29 mouse cellular contexts compared by ENCODE assay signal in genomic region chr17:32636341-32636740, GRCm38 (mm10). TPM values are rescaled to one million over a fixed set of nuclear protein-coding genes. Genes with fewer than 3 reads are reported as not detected.
DNase-seq lines count a peak whose midpoint lies in the region; ATAC-seq and TF ChIP-seq lines count a peak whose summit lies in the region.
"Had no signal": no experiment of that assay in that cellular context is flagged by ENCODE, and none has a peak within 500 bp of the region (broad histone marks: within the 10 kb centered on the region; RNA-seq: fewer than 3 reads in every experiment).

No protein-coding gene starts in this region.

- no peaks in the 10 kb centered on the region for H3K27me3 ChIP-seq in liver, adult 2 months (ENCODE audit: control insufficient read depth, insufficient read depth, low read length)
- H3K27me3 ChIP-seq in liver, embryonic 12.5 days (replicated peaks): no peaks in the 10 kb centered on the region
- H3K27me3 ChIP-seq in E14TG2a.4 (ENCODE audit: insufficient read depth, low read length): no peaks in the 10 kb centered on the region
- H3K27me3 ChIP-seq: CH12.LX; embryonic facial prominence, embryonic 15.5 days; forebrain, embryonic 15.5 days; heart, embryonic 13.5 days; hindbrain, embryonic 15.5 days had no signal

- no peak for ATAC-seq in liver, embryonic 12.5 days
- ATAC-seq: forebrain, embryonic 15.5 days; inflammation-experienced regulatory T-cells, adult 6 months had no signal

- intact Hi-C loops in heart, postnatal 36 days (cut with DNase I): no loop called here

- no peak for TF ChIP-seq POLR2A in liver, adult 2 months (IDR thresholded peaks at IDR 0.05; ENCODE audit: extremely low read depth, insufficient read depth, low read length)
- TF ChIP-seq POLR2A in lung, adult 2 months (IDR thresholded peaks at IDR 0.05; ENCODE audit: borderline replicate concordance, extremely low read depth, low read depth, low read length): no peak

- H3K79me2 ChIP-seq in liver, adult 2 months (ENCODE audit: control insufficient read depth, insufficient read depth, low read length): no peaks in the 10 kb centered on the region

- 75% methylated on average over 3 of the region's 3 CpGs for WGBS in liver, adult 2 months
- WGBS in liver, embryonic 12.5 days (ENCODE audit: insufficient replicate concordance): 53% methylated on average over 3 of the region's 3 CpGs
- 43% methylated on average over 3 of the region's 3 CpGs for WGBS in lung, adult 2 months

- peak; percentile 48 for DNase-seq in heart, adult 11 months
- no peak for DNase-seq in heart, postnatal 36 days
- DNase-seq in liver, adult 2 months (ENCODE audit: extremely low read depth, low read depth, low spot score): no peak
- DNase-seq in ZHBTc4 (ENCODE audit: low read depth, low spot score): peak; percentile 64
- DNase-seq in lung, adult 2 months: no peak
- DNase-seq in urinary bladder, postnatal 10 days (ENCODE audit: low spot score): no peak
- DNase-seq: adrenal gland, adult 2 months; adrenal gland, postnatal 25 days; cerebellum, adult 2 months; cerebellum, postnatal 14 days; embryo, embryonic 11 days; gastrocnemius, postnatal 14 days; heart, postnatal 4 days had no signal

- H3K36me3 ChIP-seq in liver, adult 2 months (ENCODE audit: control insufficient read depth, insufficient read depth, low read length): no peaks in the 10 kb centered on the region
- H3K36me3 ChIP-seq in liver, embryonic 12.5 days: no peaks in the 10 kb centered on the region
- no peaks in the 10 kb centered on the region for H3K36me3 ChIP-seq in E14TG2a.4 (ENCODE audit: insufficient read depth, low read length)
- H3K36me3 ChIP-seq: embryonic facial prominence, embryonic 15.5 days; forebrain, embryonic 10.5 days; forebrain, embryonic 15.5 days; heart, embryonic 13.5 days; hindbrain, embryonic 15.5 days had no signal

- peaks cover 14% of the 10 kb centered on the region for H3K4me1 ChIP-seq in liver, adult 2 months (ENCODE audit: control insufficient read depth, insufficient read depth, low read length)
- peaks cover 4% of the 10 kb centered on the region; the same call in 1 of the 2 replicates for H3K4me1 ChIP-seq in liver, embryonic 12.5 days
- peaks cover 25% of the 10 kb centered on the region for H3K4me1 ChIP-seq in E14TG2a.4 (replicated peaks; ENCODE audit: low read depth, low read length)
- H3K4me1 ChIP-seq in lung, adult 2 months (ENCODE audit: control insufficient read depth, insufficient read depth, low read length): no peaks in the 10 kb centered on the region

- no peaks in the 10 kb centered on the region for H3K9me3 ChIP-seq in liver, embryonic 12.5 days (replicated peaks)
- H3K9me3 ChIP-seq in E14TG2a.4 (ENCODE audit: low read length): no peaks in the 10 kb centered on the region
- H3K9me3 ChIP-seq: embryonic facial prominence, embryonic 15.5 days; forebrain, embryonic 10.5 days; forebrain, embryonic 15.5 days; heart, embryonic 13.5 days; hindbrain, embryonic 15.5 days had no signal

- H3K9ac ChIP-seq in liver, adult 2 months (ENCODE audit: low read depth, low read length): no peak overlapping the region
- H3K9ac ChIP-seq in liver, embryonic 12.5 days: no peak overlapping the region
- H3K9ac ChIP-seq: embryonic facial prominence, embryonic 15.5 days; forebrain, embryonic 15.5 days; heart, embryonic 13.5 days; hindbrain, embryonic 15.5 days had no signal

- H3K4me2 ChIP-seq in liver, embryonic 12.5 days: no peak overlapping the region
- H3K4me2 ChIP-seq: embryonic facial prominence, embryonic 15.5 days; forebrain, embryonic 15.5 days; heart, embryonic 13.5 days; hindbrain, embryonic 15.5 days had no signal

- TF ChIP-seq CTCF in liver, adult 2 months (IDR thresholded peaks at IDR 0.05; ENCODE audit: low read depth, low read length): no peak
- no peak; the same call in 1 of the 2 replicates for TF ChIP-seq CTCF in E14TG2a.4 (conservative IDR thresholded peaks at IDR 0.05; ENCODE audit: low read length)
- no peak for TF ChIP-seq CTCF in lung, adult 2 months (IDR thresholded peaks at IDR 0.05; ENCODE audit: insufficient read depth, low read length)

- H3K4me3 ChIP-seq in liver, adult 2 months (ENCODE audit: insufficient read depth, low read depth, low read length): no peak overlapping the region
- H3K4me3 ChIP-seq in liver, embryonic 12.5 days: no peak overlapping the region
- 0 out of 2 replicates have a peak overlapping the region, but pooled peaks have one; percentile 8 for H3K4me3 ChIP-seq in E14TG2a.4 (replicated peaks; ENCODE audit: low read length)
- no peak overlapping the region for H3K4me3 ChIP-seq in lung, adult 2 months (replicated peaks; ENCODE audit: extremely low read depth, low read depth, low read length)
- H3K4me3 ChIP-seq: embryonic facial prominence, embryonic 15.5 days; erythroblast, embryonic 14.5 days; forebrain, embryonic 10.5 days; forebrain, embryonic 15.5 days; heart, embryonic 13.5 days; hindbrain, embryonic 15.5 days had no signal

- peak overlapping the region; percentile 81 for H3K27ac ChIP-seq in liver, adult 2 months (replicated peaks; ENCODE audit: insufficient read depth, low read depth, low read length)
- no peak overlapping the region for H3K27ac ChIP-seq in liver, embryonic 12.5 days
- H3K27ac ChIP-seq: embryonic facial prominence, embryonic 15.5 days; forebrain, embryonic 10.5 days; forebrain, embryonic 15.5 days; heart, embryonic 13.5 days; hindbrain, embryonic 15.5 days had no signal

RNA-seq across cellular contexts. Expression of gene Cyp4f37, which starts 15.2 kb away (rescaled TPM):
- not detected for total RNA-seq in heart, postnatal 36 days (2021)
- not detected in 2 replicates for total RNA-seq in liver, adult 2 months (2014; rRNA removed)
- polyA plus RNA-seq in liver, adult 2 months (2012; rRNA removed): not detected in 2 replicates
- not detected in 2 replicates for polyA plus RNA-seq in liver, embryonic 12.5 days (2016; fragmentation: Nextera tagmentation; extraction: Ambion mirVana)
- polyA plus RNA-seq in lung, adult 2 months (2012; rRNA removed): 0.09 and 0.11 TPM in 2 replicates
- total RNA-seq: adrenal gland, adult 2 months; adrenal gland, postnatal 25 days; common myeloid progenitor, adult 5-6 weeks; gastrocnemius, postnatal 14 days; heart, postnatal 4 days; MEL had no signal
- polyA plus RNA-seq: adrenal gland, adult 2 months; cerebellum, adult 2 months; embryonic facial prominence, embryonic 11.5 days; embryonic facial prominence, embryonic 15.5 days; erythroblast, embryonic 14.5 days; forebrain, embryonic 10.5 days; forebrain, embryonic 15.5 days; frontal cortex, adult 2 months; heart, embryonic 13.5 days; heart, postnatal 0 days; inflammation-experienced regulatory T-cells, adult 6 months; intestine, postnatal 0 days had no signal

RNA-seq across cellular contexts. Expression of gene Cyp4f40, which starts 22.4 kb away (rescaled TPM):
- total RNA-seq in heart, postnatal 36 days (2021): not detected
- not detected in 2 replicates for total RNA-seq in liver, adult 2 months (2014; rRNA removed)
- 0.07 TPM in 1 of 2 replicates, not detected in the other for polyA plus RNA-seq in liver, adult 2 months (2012; rRNA removed)
- not detected in 2 replicates for polyA plus RNA-seq in liver, embryonic 12.5 days (2016; fragmentation: Nextera tagmentation; extraction: Ambion mirVana)
- polyA plus RNA-seq in lung, adult 2 months (2012; rRNA removed): 0.07 and 0.26 TPM in 2 replicates
- total RNA-seq: adrenal gland, adult 2 months; adrenal gland, postnatal 25 days; common myeloid progenitor, adult 5-6 weeks; gastrocnemius, postnatal 14 days; heart, postnatal 4 days; MEL had no signal
- polyA plus RNA-seq: adrenal gland, adult 2 months; cerebellum, adult 2 months; embryonic facial prominence, embryonic 11.5 days; erythroblast, embryonic 14.5 days; forebrain, embryonic 10.5 days; forebrain, embryonic 15.5 days; heart, embryonic 13.5 days; heart, postnatal 0 days; inflammation-experienced regulatory T-cells, adult 6 months had no signal

RNA-seq across cellular contexts. Expression of gene Cyp4f15, which starts 49.1 kb away (rescaled TPM):
- total RNA-seq in heart, postnatal 36 days (2021): not detected
- 161 and 210 TPM in 2 replicates for total RNA-seq in liver, adult 2 months (2014; rRNA removed)
- polyA plus RNA-seq in liver, adult 2 months (2012; rRNA removed): 202 and 205 TPM in 2 replicates
- 2.3 and 2.7 TPM in 2 replicates for polyA plus RNA-seq in liver, embryonic 12.5 days (2016; fragmentation: Nextera tagmentation; extraction: Ambion mirVana)
- polyA plus RNA-seq in lung, adult 2 months (2012; rRNA removed): 7.7 and 8.4 TPM in 2 replicates
- total RNA-seq: CH12.LX; common myeloid progenitor, adult 5-6 weeks; gastrocnemius, postnatal 14 days; heart, postnatal 4 days; MEL had no signal
- polyA plus RNA-seq: erythroblast, embryonic 14.5 days; inflammation-experienced regulatory T-cells, adult 6 months; intestine, postnatal 0 days had no signal

Comparison
In these comparisons a context has a peak if more than half of its experiments do, and no peak if none do; other contexts are left out.
1. DNase-seq: peak in heart, adult 11 months (single experiment) and ZHBTc4 (single experiment); none in heart, postnatal 36 days (0 of 2), liver, adult 2 months (single experiment), lung, adult 2 months (single experiment) and urinary bladder, postnatal 10 days (single experiment).
2. RNA of gene Cyp4f15, which starts 49.1 kb away (polyA plus RNA-seq): 202 to 205 TPM in liver, adult 2 months; 7.7 to 8.4 TPM in lung, adult 2 months and 2.3 to 2.7 TPM in liver, embryonic 12.5 days; every median in the first group is over 10 times any median in the second.